Mouse (Mus musculus) lung, adult 2 months (tissue): ENCODE data around the gene Kansl3.

Source experiments
- CTCF ChIP-seq: fragments of 200-500 bp; IDR thresholded peaks from 2 replicates; pipeline ENCODE4 v1.5.1; 2011; ENCODE audit warnings: mild to moderate bottlenecking, low read length, control low read depth; ENCODE audit not compliant: insufficient read depth
- POLR2A ChIP-seq: fragments of 200-500 bp; IDR thresholded peaks from 2 replicates; pipeline ENCODE4 v1.6.1; 2011; ENCODE audit warnings: low read depth, mild to moderate bottlenecking, control low read depth, low read length, borderline replicate concordance; ENCODE audit errors: extremely low read depth

- no peak for TF ChIP-seq CTCF
- no peak for TF ChIP-seq POLR2A
These were observed 26.4 kb downstream of the Kansl3 start for GRCm38 (mm10) chr1:36342547-36342946.
